In genomic region chr8:97308304-97308703, GRCm38 (mm10) we compare ENCODE assay signal across 12 mouse cellular contexts.
"Had no signal": no experiment of that assay in that cellular context is flagged by ENCODE, and none has a peak within 500 bp of the region (broad histone marks: within the 10 kb centered on the region; RNA-seq: fewer than 3 reads in every experiment).

No protein-coding gene starts in this region.

- H3K27ac ChIP-seq: left cerebral cortex, adult 2 months; limb, embryonic 10.5 days; liver, embryonic 15.5 days; macrophage; midbrain, embryonic 13.5 days; neural tube, embryonic 13.5 days had no signal

- H3K36me3 ChIP-seq: limb, embryonic 10.5 days; liver, embryonic 15.5 days; midbrain, embryonic 13.5 days; neural tube, embryonic 13.5 days had no signal

- H3K4me1 ChIP-seq: limb, embryonic 10.5 days; liver, embryonic 15.5 days; midbrain, embryonic 13.5 days; neural tube, embryonic 13.5 days had no signal

- H3K9ac ChIP-seq: liver, embryonic 15.5 days; midbrain, embryonic 13.5 days; neural tube, embryonic 13.5 days had no signal

- H3K27me3 ChIP-seq: liver, embryonic 15.5 days; midbrain, embryonic 13.5 days; neural tube, embryonic 13.5 days had no signal

- H3K4me3 ChIP-seq: left cerebral cortex, adult 2 months; limb, embryonic 10.5 days; liver, embryonic 15.5 days; midbrain, embryonic 13.5 days; neural tube, embryonic 13.5 days had no signal

- DNase-seq: kidney, postnatal 10 days; lung, adult 2 months; lung, postnatal 10 days; right cerebral cortex, postnatal 25 days had no signal

- H3K9me3 ChIP-seq: limb, embryonic 10.5 days; liver, embryonic 15.5 days; midbrain, embryonic 13.5 days; neural tube, embryonic 13.5 days had no signal

- ATAC-seq: intestine, postnatal 0 days; midbrain, embryonic 13.5 days had no signal

- H3K4me2 ChIP-seq: liver, embryonic 11.5 days; liver, embryonic 15.5 days; midbrain, embryonic 13.5 days; neural tube, embryonic 13.5 days had no signal
